Mouse (Mus musculus): ENCODE measurements around the gene Ap5s1.

- TF ChIP-seq CTCF (IDR thresholded peaks at IDR 0.05; ENCODE audit: low read depth) (no peak), EP300 (IDR thresholded peaks at IDR 0.05; ENCODE audit: low read depth) (no peak)
Measured at GRCm38 (mm10) chr2:131242929-131243328, 36.1 kb downstream of the Ap5s1 start.

Data from liver, postnatal 0 days (tissue).